Mouse (Mus musculus) layer of hippocampus, adult 9-10 months (tissue): Measurements from ENCODE around the gene Trim63.
"Not testable (repeated sequence)": the region's sequence is repeated elsewhere in the genome, so short reads cannot be mapped to it uniquely, and the experiment has no call there.

ENCODE experiments used
- DNase-seq: peaks from one replicate; pipeline ENCODE4 v3.0.0; 2022; ENCODE audit warnings: low spot score

Gene Trim63

GRCm38 (mm10) chr4:134298626-134299497, 16.1 kb upstream of the Trim63 start:
- no peak for DNase-seq

DNA sequence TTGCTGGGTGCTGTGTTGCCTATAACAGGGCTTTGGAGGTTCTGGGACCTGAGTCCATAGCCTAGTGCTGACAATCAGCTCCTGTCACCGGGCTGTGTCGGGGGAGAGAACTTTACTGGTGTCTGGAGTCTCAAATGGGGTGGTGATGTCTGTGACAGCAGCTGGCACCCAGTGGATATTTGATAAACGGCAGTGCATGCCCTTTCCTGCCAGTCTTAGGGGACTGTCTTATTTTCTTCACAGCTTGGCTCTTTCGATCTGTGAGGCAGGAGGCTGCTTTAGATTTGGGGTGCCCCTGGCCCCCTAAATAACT, 15.5 kb upstream of the Trim63 start:
- no peak for DNase-seq

DNA sequence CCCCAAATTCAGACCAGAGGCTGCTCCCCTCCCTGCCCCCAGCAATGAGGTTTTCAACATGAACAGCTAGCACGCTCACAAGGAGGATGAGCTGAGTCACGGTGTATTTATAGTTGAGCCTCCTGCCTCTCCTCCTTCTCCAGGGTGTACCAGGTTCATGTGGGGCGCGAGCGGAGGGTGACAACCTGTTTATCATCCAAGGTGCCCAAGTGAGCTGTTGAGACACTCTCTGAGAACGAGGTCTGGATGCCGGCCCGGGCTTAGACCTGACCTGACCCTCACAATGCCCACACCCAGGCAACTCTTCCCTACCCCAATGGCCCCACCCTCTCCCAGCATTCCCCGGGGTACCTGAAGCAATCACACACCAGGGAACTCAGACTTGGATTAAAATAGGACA, 14.6 kb upstream of the Trim63 start:
- DNase-seq = no peak

DNA sequence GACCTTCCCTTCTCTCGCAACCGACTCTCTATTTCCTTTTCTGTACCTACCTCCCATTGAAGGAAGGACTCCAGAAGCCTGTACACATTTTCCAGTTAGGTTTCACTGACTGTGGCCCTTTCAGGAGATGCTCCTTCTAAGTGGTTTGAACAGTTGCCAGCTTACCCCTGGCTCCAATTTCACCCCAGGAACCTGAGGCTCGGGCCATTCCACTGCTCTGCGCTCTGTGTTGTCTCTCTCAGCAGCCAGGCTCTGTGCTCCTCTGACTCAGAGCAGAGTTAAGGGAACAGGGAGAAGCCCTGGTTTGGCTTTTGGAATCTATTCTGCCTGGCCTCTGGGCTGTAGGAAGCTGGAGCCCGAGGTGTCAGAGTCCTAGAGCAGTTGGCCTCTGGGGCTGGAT, 12.8 kb upstream of the Trim63 start:
- DNase-seq = no peak

- no peak for DNase-seq
Observed at GRCm38 (mm10) chr4:134306963-134307362, 8.0 kb upstream of the Trim63 start.

- peak; percentile 24 for DNase-seq
Observed at GRCm38 (mm10) chr4:134307367-134308072, 7.4 kb upstream of the Trim63 start.

GRCm38 (mm10) chr4:134310106-134310505, 4.8 kb upstream of the Trim63 start:
- DNase-seq = no peak

GRCm38 (mm10) chr4:134310656-134311055, 4.3 kb upstream of the Trim63 start:
- DNase-seq = no peak

DNA sequence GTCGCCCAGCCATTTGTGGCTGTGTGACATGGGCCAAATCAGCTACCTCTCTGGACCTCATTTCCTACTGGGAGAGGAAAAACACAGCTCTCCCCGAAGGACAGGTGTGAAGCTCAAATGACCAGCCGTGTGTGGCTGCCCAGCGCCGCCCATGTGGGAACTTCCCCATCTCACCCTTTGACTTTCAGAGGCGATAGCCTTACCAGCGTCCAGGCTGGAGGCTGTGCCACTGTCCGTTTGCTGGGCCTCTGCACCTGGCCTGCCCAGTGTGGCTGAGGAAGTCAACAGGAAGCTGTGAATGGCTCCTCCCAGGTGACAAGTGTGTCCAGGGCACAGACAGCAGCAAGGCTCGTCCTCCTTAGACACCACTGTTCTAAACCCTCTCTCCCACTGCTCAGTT, 3.1 kb upstream of the Trim63 start:
- no peak for DNase-seq

DNA sequence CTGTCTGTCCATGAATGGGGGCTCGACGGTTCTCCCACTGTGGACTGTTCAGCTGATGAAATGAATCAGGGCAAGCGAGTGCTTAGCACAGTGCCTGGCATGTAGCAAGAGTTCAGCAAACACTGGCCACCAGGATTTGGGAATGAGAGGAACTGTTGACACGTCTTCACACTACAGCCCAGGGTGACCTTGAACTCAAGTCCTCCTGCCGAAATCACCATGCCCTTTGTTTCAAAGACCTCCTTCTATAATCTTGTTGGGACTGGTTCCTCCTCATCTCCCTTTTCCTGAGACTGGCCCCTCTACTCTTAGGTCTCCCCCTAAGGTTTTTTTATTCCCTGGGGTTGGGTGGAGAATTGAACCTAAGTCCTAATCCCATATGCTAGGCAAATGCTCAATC, 2.6 kb upstream of the Trim63 start:
- no peak for DNase-seq

GRCm38 (mm10) chr4:134312901-134313300, 2.0 kb upstream of the Trim63 start:
- DNase-seq = no peak

- no peak for DNase-seq
Observed at GRCm38 (mm10) chr4:134314081-134314655, 752 bp upstream of the Trim63 start.

GRCm38 (mm10) chr4:134315470-134315869, 550 bp downstream of the Trim63 start:
- no peak for DNase-seq

DNA sequence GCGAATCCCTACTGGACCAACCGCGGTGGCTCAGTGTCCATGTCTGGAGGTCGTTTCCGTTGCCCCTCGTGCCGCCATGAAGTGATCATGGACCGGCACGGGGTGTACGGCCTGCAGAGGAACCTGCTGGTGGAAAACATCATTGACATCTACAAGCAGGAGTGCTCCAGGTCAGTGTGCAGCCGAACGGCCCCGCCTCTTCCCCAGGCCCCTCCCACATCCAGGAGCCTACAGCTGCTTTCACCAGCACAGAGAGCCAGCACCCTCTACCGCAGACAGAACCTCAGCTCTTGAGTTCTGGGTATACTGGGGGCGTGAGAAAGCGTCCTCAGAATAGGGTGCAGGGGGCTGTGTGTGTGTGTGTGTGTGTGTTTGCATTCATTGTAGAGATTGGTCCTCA, 1.5 kb downstream of the Trim63 start:
- DNase-seq = no peak

DNA sequence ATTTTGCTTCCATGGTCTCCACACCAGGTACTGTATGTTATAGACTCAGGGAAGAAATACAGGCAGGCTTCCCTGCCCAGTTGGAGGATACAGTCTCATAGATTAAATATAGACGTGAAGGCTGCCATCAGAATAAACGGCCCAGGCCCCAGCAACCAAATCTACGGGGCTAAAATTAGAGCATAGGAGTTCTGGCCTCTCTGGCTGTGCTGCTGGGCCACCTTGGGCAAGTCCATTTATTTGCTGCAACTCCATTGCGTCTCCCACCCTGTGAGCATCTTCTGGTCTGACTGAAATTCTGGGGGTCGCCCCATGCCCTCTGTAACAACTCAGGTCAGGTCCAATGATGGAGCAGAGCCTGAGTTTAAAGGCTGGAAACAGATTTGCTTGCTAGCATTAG, 4.2 kb downstream of the Trim63 start:
- DNase-seq = no peak

DNA sequence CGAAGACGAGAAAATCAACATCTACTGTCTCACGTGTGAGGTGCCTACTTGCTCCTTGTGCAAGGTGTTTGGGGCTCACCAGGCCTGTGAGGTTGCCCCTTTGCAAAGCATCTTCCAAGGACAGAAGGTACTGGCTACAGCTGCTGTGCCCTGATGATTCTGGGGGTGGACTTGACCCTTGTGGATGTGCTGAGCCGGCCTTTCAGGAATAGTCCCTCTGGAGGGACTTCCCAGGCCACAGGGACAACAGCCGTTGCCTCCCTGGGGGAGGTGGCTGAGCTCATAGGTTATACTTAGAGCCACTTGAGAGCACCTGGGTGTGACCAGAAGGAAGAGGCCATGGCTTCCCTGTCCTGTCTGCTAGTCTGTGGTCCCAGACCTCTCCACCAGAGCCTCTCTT, 4.8 kb downstream of the Trim63 start:
- no peak for DNase-seq

GRCm38 (mm10) chr4:134321524-134321923, 6.6 kb downstream of the Trim63 start:
- DNase-seq = no peak

- no peak for DNase-seq
Observed at GRCm38 (mm10) chr4:134324655-134325054, 9.7 kb downstream of the Trim63 start.

GRCm38 (mm10) chr4:134326859-134327530, 12.1 kb downstream of the Trim63 start:
- no peak for DNase-seq

DNA sequence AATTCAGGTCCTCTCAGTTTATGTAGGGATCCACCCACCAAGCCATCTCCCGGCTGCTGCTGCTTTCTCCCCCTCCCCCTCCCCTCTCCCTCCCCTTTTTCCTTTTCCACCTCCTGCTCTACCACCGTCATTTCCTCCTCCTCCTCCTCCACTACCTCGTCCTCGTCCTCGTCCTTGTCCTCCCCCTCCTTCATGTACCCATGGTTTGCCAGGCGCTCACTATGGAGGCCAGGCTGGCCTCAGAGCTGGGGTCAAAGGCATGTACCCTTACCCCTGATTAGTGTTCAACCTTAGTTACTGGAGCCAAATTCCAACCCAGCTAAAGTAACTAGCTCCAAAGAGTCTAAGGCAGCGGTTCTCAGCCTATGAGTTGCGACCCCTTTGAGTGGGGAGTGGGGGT, 13.2 kb downstream of the Trim63 start:
- DNase-seq = no peak

DNA sequence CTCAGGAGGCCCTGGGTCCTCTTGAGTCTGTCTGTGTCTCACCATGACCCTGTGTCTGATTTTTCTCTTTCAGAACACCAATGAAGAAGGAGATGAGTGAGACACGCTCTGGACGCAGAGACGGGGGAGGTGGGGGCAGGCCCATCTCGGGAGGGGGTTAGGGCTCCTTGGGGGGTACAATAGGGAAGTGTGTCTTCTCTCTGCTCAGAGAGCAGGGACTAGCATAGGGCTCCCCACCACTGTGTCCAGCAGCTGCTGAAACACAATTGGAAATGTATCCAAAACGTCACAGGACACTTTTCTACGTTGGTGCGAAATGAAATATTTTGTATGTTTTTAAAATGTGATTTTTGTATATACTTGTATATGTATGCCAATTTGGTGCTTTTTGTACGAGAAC, 13.9 kb downstream of the Trim63 start:
- DNase-seq = no peak

DNA sequence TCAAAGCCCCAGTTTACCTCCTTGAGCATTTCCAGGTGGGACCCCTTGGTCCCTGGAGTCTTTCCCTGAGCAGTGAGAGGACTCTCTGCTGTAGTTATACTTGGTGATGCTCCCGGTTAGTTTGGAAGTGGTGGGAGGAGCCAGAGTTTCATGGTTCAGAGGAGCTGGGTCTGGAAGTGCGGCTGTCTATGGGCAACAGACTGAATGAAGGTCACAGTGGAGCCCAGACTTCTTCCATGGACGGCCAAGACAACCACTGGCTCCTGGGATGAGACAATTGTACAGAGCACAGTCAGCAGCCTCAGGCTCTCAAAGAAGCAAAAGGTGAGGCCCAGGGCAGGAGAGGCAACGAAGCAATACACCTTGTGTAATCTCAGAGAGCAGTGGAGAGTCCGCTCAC, 15.4 kb downstream of the Trim63 start:
- no peak for DNase-seq

- not testable (repeated sequence) for DNase-seq
Observed at GRCm38 (mm10) chr4:134341231-134341630, 26.3 kb downstream of the Trim63 start.
